Mouse (Mus musculus): ENCODE measurements at regions not wholly inside any gene's neighbourhood (a gene's known extent, or its start where the extent isn't known, plus 50 kb on each side); places are given as distances from the start of the nearest gene placed in this dataset.

DNA sequence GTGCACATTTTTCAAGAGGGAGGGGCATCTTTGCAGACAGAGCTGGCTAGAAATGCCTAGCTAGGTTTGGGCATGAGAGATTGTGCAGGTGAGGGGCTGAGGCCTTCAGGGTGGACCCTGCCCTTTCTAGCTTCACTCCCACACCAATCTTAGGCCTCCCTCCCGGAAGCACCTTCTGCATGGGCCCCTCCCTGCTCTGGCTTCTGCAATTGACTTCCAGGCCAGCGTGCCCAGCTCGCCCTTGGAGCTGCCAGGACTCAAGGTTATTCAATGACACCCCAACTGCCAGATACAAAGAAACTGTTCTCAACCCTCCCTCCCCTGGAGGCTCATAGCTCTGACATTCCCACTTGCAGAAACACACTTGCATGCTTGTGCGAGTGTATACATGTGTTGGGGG lies 384.5 kb downstream of the Sox9 start:
- TF ChIP-seq CTCF (IDR thresholded peaks at IDR 0.05; ENCODE audit: insufficient read depth, low read length), result no peak
- TF ChIP-seq POLR2A (IDR thresholded peaks at IDR 0.05; ENCODE audit: borderline replicate concordance, extremely low read depth, low read depth, low read length), result no peak
